Mouse (Mus musculus) spleen, adult 10 weeks (tissue): ENCODE measurements around the gene Gm11487. TPM values are rescaled to one million over a fixed set of nuclear protein-coding genes. Genes with fewer than 3 reads are reported as not detected.

Experiments
- polyA plus RNA-seq: library from polyadenylated mRNA; stranded (reverse); fragments of 350-450 nt; fragmentation: Illumina TruSeq; extraction: RNeasy Lipid Tissue Mini Kit (QIAGEN cat#74804); gene quantifications from one replicate; pipeline ENCODE4 v1.2.3, GENCODE M21; 2015; ENCODE audit warnings: low replicate concordance; ENCODE audit not compliant: insufficient read depth

Gene Gm11487
- not detected for polyA plus RNA-seq

DNA sequence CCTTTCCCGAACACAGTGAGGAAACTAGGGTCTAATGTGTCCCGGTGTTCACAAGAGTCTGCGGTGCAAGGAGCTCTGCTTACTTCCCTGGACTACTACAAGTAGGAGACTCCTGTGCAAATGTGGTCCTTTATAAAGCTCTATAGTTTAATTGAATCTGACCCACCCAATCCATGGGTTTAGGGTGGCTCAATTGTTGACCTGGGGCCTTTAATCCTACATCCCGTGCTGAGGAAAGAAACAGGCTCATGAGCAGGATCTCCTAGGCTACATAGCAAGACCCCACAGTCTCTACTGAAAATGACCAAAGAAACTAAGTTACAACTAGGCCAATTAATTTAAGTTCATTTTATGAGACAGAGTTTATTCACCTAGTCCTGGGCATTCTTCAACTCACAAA is at the start of gene Gm11487:
Gene Gm11487, minus strand, starts transcription at position 101 of the 400 bp plus-strand sequence.

Other genes starting within 250 kb of the Gm11487 start
- not detected for gene Gm11238, start 202.8 kb upstream of the Gm11487 start, polyA plus RNA-seq
- gene Gm11237, start 217.9 kb upstream of the Gm11487 start, polyA plus RNA-seq: not detected
- not detected for gene Gm11236, start 233.0 kb upstream of the Gm11487 start, polyA plus RNA-seq